Mouse (Mus musculus): ENCODE measurements around the gene 2310039H08Rik. TPM values are rescaled to one million over a fixed set of nuclear protein-coding genes. Genes with fewer than 3 reads are reported as not detected.
"Not testable (repeated sequence)": the region's sequence is repeated elsewhere in the genome, so short reads cannot be mapped to it uniquely, and the experiment has no call there.

Gene 2310039H08Rik
- total RNA-seq, 2 experiments from 2014 or later, result 9.5 to 9.6 TPM

DNA sequence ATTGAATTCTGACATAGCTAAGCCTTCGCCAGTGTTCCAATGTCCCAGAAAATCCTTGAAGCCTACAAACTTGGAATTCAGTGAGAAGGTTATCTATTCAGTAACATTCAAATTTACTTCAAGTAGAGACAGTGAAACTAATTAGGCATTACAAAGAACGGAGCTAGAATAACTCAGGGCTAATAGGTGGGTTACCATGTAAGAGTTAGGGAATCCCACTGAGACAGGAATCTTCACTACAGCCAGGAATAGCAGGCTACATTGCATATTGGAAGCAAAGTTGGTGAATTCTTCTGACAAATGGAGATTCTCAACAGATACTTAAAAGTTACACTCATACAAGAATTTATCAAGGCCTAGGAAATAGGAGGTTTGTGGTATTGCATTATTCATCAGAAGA, 15.5 kb downstream of the 2310039H08Rik start:
- intact Hi-C loops (cut with DNase I); DNase-seq (ENCODE audit: low spot score in 2 of 2): not testable (repeated sequence)

DNA sequence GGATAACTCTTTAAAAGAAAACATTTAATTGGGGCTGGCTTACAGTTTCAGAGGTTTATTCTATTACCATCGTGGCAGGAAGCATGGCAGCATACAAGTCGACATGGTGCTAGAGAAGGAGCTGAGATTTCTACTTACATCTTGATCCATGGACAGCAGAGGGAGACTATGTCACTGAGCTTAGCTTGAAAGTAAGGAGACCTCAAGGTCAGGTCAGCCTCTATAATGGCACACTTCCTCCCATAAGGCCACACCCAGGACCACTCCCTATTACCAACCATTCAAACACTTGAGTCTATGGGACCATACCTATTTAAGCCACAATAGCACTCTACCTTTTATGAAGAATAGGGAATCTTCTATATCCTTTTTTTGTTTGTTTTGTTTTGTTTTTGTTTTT, 20.5 kb downstream of the 2310039H08Rik start:
- intact Hi-C loops (cut with DNase I), result no loop called here
- DNase-seq (ENCODE audit: low spot score in 2 of 2), result no peak

DNA sequence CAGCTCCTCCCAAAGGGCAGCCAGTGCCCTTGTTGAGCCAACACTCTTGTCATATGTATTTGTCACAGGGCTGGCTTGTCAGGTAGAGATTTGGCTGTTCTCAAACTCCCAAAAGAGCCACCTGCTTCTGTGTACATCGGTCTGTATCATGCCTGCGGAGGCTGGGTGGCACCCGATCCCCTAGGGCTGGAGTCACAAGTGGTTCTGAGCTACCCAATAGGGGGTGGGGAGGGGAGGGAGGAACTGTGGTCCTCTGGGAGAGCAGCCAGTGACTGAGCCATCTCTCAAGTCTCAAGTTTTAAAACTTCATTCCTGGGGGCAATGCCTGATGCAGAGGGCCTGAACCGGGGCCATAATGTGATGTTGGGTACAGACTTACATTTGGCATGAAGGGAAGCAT, 24.3 kb downstream of the 2310039H08Rik start:
- DNase-seq (ENCODE audit: low spot score in 2 of 2), result no peak
- intact Hi-C loops (cut with DNase I), result no loop called here

DNA sequence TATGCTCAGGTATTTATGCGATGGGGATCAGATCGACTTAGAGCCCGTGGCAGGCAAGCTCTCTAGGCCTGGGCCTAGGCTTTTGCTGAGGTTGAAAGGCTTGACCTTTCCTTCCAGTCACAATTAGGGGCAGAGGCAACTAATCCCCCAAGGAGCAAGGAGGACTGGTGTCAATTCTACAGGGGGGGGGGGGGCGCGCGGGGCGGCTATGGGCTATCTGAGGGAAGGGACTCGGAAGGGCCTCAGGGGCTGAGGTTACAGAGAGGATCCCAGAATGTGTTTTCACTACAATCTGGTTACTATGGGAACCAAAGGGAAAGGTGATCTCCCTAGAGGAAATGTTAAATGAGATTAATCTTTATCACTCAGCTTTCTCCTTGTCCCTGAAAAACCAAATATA, 25.0 kb downstream of the 2310039H08Rik start:
- intact Hi-C loops (cut with DNase I), result no loop called here
- DNase-seq (ENCODE audit: low spot score in 2 of 2), result no peak

DNA sequence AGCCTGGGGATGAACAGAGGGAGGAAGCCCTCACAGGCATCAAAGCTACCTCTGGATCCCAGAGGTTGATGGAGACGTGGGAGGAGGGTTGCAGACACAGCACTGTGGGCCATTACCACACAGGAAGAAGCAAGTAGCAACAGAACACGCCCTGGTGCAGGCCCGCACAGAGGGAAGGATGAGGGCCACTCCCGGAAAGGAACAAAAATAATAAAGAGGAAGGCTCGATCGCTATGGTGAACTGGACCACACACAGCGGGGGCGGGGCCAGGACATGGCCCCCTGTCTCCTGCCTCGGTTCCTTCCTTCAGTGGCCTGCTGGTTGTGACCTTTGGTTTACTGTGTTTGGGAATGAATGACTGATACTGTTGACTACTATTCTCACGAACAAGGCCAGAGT, 27.2 kb downstream of the 2310039H08Rik start:
- DNase-seq (ENCODE audit: low spot score in 2 of 2), result no peak
- intact Hi-C loops (cut with DNase I), result no loop called here

DNA sequence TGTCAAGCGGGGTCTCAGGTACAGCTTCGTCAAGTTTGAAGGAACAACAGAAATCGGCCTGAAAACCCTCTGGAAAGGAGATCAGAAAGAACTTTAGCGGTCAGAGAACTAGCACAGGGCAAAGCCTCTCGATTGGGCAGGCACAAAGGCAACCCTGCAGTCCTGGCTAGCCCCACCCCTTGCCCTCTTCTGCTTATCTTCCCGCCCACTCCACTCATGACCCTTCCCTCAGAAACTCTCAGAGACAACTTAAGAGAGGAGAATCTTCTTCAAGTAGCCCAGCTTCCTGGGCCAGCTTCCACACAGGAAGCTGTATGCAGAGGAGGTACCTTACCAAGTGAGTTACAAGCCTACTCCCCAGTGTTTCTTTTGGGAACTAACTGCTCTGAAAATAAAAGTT, 29.3 kb downstream of the 2310039H08Rik start:
- intact Hi-C loops (cut with DNase I), result no loop called here
- no peak for DNase-seq (ENCODE audit: low spot score in 2 of 2)

DNA sequence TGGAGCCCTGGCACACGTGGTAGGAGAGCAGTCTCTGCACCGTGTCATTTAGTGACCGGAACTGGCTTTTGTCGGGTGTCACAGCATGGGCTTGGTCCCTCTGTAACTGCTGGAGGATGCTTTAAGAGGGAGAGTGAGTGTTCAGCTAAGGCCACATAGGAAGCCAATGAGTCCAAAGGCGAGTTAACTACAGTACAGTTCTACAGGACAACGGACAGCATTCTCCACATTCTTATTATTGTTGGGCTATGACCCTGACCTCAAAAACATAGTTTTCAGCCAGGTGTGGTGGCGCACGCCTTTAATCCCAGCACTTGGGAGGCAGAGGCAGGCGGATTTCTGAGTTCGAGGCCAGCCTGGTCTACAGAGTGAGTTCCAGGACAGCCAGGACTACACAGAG, 35.9 kb downstream of the 2310039H08Rik start:
- intact Hi-C loops (cut with DNase I), result no loop called here
- DNase-seq (ENCODE audit: low spot score in 2 of 2), result no peak

DNA sequence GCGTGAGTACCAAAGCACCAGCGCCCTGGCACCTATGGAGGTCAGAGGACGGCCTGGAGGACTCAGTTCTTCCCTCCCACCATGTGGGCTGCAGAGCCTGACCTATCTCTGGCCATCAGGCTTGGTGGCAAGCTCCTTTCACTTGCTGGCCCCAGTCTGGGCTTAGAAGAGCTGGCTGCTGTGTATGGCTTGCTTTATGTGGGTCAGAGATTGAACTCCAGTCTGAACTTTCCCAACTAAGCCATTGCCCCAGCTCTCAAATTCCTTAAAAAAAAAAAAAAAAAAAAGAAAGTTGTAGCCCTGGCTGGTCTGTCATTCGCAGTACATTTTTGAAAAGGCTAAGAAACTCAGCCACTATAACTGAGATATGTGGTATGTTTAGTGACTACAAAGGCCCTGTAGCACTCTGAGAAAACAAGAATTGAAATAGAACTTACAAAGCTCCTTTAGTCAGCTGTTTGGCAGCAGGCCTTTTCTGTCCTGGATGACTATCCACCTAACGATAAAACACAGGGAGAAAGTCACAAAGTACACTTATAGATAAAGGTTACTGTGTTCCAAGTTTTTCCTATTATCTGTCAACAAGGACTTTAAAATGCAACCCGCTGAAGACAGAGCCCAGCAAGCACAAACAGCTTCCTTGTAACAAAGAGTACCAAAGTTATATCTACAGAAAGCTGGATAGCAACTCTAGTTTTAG, 36.8 kb downstream of the 2310039H08Rik start:
- no peak for DNase-seq (ENCODE audit: low spot score in 2 of 2)
- intact Hi-C loops (cut with DNase I), result no loop called here

DNA sequence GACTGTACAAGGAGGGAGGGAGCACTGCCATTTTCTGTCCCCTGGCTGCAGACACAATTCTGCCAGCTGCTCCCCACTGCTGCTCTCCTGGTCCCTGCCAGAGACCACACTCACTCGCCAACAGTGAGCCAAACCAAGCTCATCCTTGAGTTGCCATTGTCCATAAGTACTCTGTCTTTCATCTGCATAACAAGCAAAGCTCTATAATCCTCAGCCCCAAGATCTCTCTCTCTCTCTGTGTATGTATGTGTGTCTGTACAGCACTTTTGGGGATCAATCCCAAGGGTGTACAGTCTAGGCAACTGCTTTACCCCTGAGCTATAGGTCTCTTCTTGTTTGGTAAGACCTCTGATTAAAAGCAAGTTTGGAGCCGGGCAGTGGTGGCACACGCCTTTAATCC, 38.2 kb downstream of the 2310039H08Rik start:
- DNase-seq (ENCODE audit: low spot score in 2 of 2), result no peak
- intact Hi-C loops (cut with DNase I), result no loop called here

DNA sequence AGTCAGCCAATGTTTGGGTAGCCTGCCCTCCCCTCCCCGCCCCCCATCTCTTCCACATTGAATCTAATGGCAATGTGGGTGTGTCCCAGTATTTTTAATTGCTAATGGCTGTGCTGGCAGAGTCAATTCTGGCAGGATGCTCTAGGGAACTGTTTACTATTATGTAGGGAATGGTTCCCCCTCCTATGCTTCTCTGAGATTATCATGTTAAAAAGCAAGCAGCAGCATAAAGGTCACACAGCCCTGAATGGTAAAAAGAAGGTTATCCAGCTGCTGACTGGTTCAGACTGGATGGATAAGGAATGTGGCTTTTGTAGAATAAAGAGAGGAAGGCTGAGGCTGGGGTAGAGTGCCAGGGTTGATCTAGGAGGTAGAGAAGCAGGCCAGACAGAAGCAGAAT, 40.0 kb downstream of the 2310039H08Rik start:
- intact Hi-C loops (cut with DNase I), result no loop called here

DNA sequence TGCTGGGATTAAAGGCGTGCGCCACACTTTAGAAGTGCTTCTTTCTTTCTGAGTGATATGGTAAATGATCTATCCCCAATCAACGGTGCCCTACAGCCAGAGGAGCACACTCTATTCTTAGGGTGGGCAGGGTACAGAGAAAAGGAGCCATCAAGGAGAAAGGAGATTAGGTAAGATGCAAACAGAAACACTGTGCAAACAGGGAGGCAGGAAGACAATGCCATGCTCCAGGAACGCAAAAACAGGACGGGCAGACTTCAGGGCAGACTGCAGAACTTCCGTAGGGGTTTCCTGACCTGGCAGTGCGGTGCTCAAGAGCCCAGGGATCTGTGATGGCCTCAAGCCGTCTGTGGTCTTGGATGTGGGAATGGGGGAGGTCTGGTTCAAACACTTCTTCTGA, 41.2 kb downstream of the 2310039H08Rik start:
- no peak for DNase-seq (ENCODE audit: low spot score in 2 of 2)
- intact Hi-C loops (cut with DNase I), result no loop called here

More for the DNA sequence above, 40.0 kb downstream of the 2310039H08Rik start:
- DNase-seq (ENCODE audit: low spot score in 2 of 2), result no peak

DNA sequence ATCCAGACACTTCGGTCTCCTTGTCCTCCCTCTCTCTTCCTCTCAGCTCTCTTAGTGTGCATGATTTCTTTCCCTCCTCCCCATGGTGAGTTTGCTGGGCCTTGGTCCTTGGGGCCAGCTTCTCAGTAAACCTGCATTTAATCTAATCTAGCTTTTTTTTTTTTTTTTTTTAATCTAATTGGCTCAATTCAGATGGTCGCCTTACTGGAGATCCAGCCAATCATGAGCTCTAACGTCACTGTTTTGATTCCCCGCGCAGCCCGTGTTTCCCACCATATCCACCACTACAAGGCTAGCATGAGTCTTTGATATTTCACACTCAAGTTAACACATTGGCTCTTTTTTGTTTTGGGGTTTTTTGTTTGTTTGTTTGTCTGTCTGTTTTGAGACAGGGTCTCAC, 42.1 kb downstream of the 2310039H08Rik start:
- DNase-seq (ENCODE audit: low spot score in 2 of 2), result no peak
- intact Hi-C loops (cut with DNase I), result no loop called here

DNA sequence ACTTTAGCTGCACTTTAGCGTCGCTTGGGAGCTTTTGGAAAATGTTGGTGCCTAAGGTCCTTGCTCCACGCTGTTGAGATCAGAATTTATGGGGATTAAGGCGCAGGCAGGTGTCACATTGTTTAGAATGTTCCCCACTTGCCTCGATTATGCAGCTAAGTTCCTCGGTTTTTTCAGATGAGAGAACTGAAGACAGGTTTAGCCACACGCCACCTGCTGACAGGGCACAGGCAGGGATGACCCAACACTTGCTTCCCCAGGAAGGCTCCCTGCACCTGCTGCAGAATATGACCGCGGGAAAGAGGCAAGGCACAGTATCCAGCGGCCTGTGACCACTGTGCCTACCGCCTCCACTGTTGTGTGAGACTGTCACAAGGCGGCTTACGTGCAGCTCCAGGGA, 43.9 kb downstream of the 2310039H08Rik start:
- DNase-seq (ENCODE audit: low spot score in 2 of 2), result no peak
- intact Hi-C loops (cut with DNase I), result no loop called here

DNA sequence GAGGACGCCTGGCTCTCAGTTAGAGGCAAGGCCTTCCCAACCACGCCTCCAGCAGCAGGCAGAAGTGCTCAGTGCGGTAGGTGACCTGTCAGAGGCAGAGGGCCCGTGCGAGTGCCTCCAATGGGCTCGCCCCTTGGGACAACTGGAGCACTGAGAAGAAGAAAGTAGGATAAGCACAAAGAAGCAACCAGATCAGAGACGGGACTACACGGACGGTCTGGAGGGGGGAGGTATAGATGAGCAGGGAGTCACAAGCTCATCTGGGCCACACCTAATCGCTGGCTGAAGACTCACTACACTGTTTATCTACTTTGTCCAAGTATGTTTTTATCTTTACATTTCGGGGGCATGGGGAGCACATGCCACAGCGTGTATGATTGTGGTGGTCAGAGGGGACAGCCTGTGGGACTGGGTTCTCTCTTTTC, 45.3 kb downstream of the 2310039H08Rik start:
- DNase-seq (ENCODE audit: low spot score in 2 of 2), result no peak
- intact Hi-C loops (cut with DNase I), result no loop called here

DNA sequence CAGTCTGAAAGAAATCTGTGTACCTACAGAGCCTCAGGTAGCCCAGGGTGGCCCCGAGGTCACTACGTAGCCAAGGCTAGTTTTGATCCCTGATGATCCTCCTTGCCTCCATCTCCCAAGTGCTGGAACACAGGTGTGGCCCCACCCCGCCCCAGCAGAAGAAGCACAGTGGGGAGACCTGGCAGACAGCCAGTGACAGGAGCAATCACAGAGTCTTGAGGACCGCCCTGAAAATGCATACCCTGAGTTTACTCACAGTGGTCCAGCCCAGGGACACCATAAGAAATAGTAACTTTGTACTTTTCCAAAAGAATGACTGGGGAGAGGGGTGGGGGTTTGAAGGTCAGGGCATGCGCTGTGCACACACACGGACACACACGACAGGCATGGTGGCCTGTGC, 48.2 kb downstream of the 2310039H08Rik start:
- intact Hi-C loops (cut with DNase I), result no loop called here
- DNase-seq (ENCODE audit: low spot score in 2 of 2), result no peak

Other genes with a start within 250 kb of the 2310039H08Rik start
- gene Cul9, start 226.2 kb upstream of the 2310039H08Rik start, total RNA-seq (2021), result 10 to 100 TPM; 49.3 to 50.8 TPM
- gene Srf, start 216.5 kb upstream of the 2310039H08Rik start, total RNA-seq (2021), result 10 to 100 TPM; 52.0 to 65.9 TPM
- gene Ptk7, start 143.1 kb upstream of the 2310039H08Rik start, total RNA-seq (2021), result 10 to 100 TPM; 13.8 to 13.9 TPM
- 10 to 100 TPM; 15.8 to 16.5 TPM for gene Klc4, start 126.6 kb upstream of the 2310039H08Rik start, total RNA-seq (2021)
- 10 to 100 TPM; 45.6 to 54.2 TPM for gene Mrpl2, start 126.4 kb upstream of the 2310039H08Rik start, total RNA-seq (2021)
- gene Cul7, start 122.3 kb upstream of the 2310039H08Rik start, total RNA-seq (2021), result 10 to 100 TPM; 30.2 to 33.4 TPM
- gene Rrp36, start 98.3 kb upstream of the 2310039H08Rik start, total RNA-seq (2021), result 10 to 100 TPM; 14.1 to 15.7 TPM
- gene Mea1, start 93.8 kb upstream of the 2310039H08Rik start, total RNA-seq (2021), result 100 to 1,000 TPM; 105 to 120 TPM
- gene Klhdc3, start 91.7 kb upstream of the 2310039H08Rik start, total RNA-seq (2021), result 100 to 1,000 TPM; 200 to 204 TPM
- 10 to 100 TPM; 85.4 to 90.8 TPM for gene Ppp2r5d, start 67.5 kb upstream of the 2310039H08Rik start, total RNA-seq (2021)
- 10 to 100 TPM; 37.6 to 38.1 TPM for gene Pex6, start 61.2 kb upstream of the 2310039H08Rik start, total RNA-seq (2021)
- gene Gnmt, start 43.5 kb upstream of the 2310039H08Rik start, total RNA-seq (2021), result under 1 TPM; 0.57 TPM
- gene Cnpy3, start 20.4 kb upstream of the 2310039H08Rik start, total RNA-seq (2021), result 10 to 100 TPM; 53.4 to 54.5 TPM
- not detected for gene Ptcra, start 8.9 kb upstream of the 2310039H08Rik start, total RNA-seq (2021)
- 10 to 100 TPM; 49.1 to 49.6 TPM for gene Rpl7l1, start 10.0 kb downstream of the 2310039H08Rik start, total RNA-seq (2021)
- 10 to 100 TPM; 39.9 to 42.7 TPM for gene Bicral, start 85.8 kb downstream of the 2310039H08Rik start, total RNA-seq (2021)
- 10 to 100 TPM; 33.1 to 39.8 TPM for gene Tbcc, start 118.0 kb downstream of the 2310039H08Rik start, total RNA-seq (2021)
- not detected for gene Prph2, start 137.8 kb downstream of the 2310039H08Rik start, total RNA-seq (2021)
- 10 to 100 TPM; 50.5 to 53.5 TPM for gene Ubr2, start 237.9 kb downstream of the 2310039H08Rik start, total RNA-seq (2021)